17 mouse cellular contexts compared by ENCODE assay signal in genomic region chr13:80936426-80936825, GRCm38 (mm10). TPM values are rescaled to one million over a fixed set of nuclear protein-coding genes. Genes with fewer than 3 reads are reported as not detected.
A peak's percentile ranks its signal among the peaks of the same experiment; 100 is the strongest.
DNase-seq lines count a peak whose midpoint lies in the region; ATAC-seq and TF ChIP-seq lines count a peak whose summit lies in the region.
"Had no signal": no experiment of that assay in that cellular context is flagged by ENCODE, and none has a peak within 500 bp of the region (broad histone marks: within the 10 kb centered on the region; RNA-seq: fewer than 3 reads in every experiment).

No protein-coding gene starts in this region.

- POLR2A ChIA-PET in Patski (lab: Charles Lee), result interaction anchor here (1.6 kb wide), 1 partner anchor 19 kb away, joined by 5 read pairs; no protein-coding TSS in a partner anchor

- H3K9ac ChIP-seq in hindbrain, embryonic 13.5 days, result no peak overlapping the region
- H3K9ac ChIP-seq: embryonic facial prominence, embryonic 15.5 days; forebrain, embryonic 13.5 days; hindbrain, embryonic 14.5 days; liver, embryonic 13.5 days had no signal

- H3K27me3 ChIP-seq in Patski, result no peaks in the 10 kb centered on the region
- no peaks in the 10 kb centered on the region for H3K27me3 ChIP-seq in hindbrain, embryonic 13.5 days
- H3K27me3 ChIP-seq: embryonic facial prominence, embryonic 15.5 days; forebrain, embryonic 13.5 days; liver, embryonic 13.5 days had no signal

- H3K9me3 ChIP-seq in hindbrain, embryonic 13.5 days, result no peaks in the 10 kb centered on the region
- H3K9me3 ChIP-seq: embryonic facial prominence, embryonic 15.5 days; forebrain, embryonic 13.5 days; liver, embryonic 13.5 days had no signal

- H3K27ac ChIP-seq in embryonic fibroblast, embryonic 13.5 days (ENCODE audit: insufficient read depth, low read length), result peak overlapping the region; percentile 53; the same call in 1 of the 2 replicates
- no peak overlapping the region for H3K27ac ChIP-seq in hindbrain, embryonic 13.5 days
- H3K27ac ChIP-seq: embryonic facial prominence, embryonic 15.5 days; forebrain, embryonic 13.5 days; hindbrain, embryonic 14.5 days; liver, embryonic 13.5 days had no signal

- CTCF ChIA-PET in Patski (lab: Charles Lee), result interaction anchor here (1.2 kb wide), 1 partner anchor 54 kb away, joined by 3 read pairs; no protein-coding TSS in a partner anchor

- DNase-seq in heart, adult 11 months, result peak; percentile 91
- DNase-seq in heart, postnatal 10 days, result no peak
- peak; percentile 47 for DNase-seq in 3134 (ENCODE audit: extremely low read depth, insufficient read length, low spot score)
- DNase-seq in Patski (ENCODE audit: low read depth, low spot score), result peak; percentile 50
- no peak for DNase-seq in c-Kit-positive CD71-positive TER-119-positive erythroid progenitor cells, embryonic 14.5 days (ENCODE audit: low spot score)
- DNase-seq in lung, postnatal 14 days, result no peak
- DNase-seq: cerebellum, adult 11-12 months; kidney, postnatal 14 days; liver, embryonic 13.5 days; lung, postnatal 10 days; midbrain, embryonic 14.5 days had no signal

- intact Hi-C loops in heart, postnatal 10 days (cut with DNase I), result no loop called here

- no peak for TF ChIP-seq POLR2A in embryonic fibroblast, embryonic 13.5 days (IDR thresholded peaks at IDR 0.05; ENCODE audit: low read depth, low read length)

- 90% methylated on average over 2 of the region's 2 CpGs for WGBS in hindbrain, embryonic 13.5 days

- H3K4me2 ChIP-seq in hindbrain, embryonic 13.5 days, result no peak overlapping the region
- H3K4me2 ChIP-seq: embryonic facial prominence, embryonic 15.5 days; forebrain, embryonic 13.5 days; hindbrain, embryonic 14.5 days; liver, embryonic 13.5 days had no signal

- no peak overlapping the region for H3K4me3 ChIP-seq in embryonic fibroblast, embryonic 13.5 days (ENCODE audit: insufficient read depth, low read length)
- H3K4me3 ChIP-seq in hindbrain, embryonic 13.5 days, result no peak overlapping the region
- H3K4me3 ChIP-seq: embryonic facial prominence, embryonic 15.5 days; forebrain, embryonic 13.5 days; liver, embryonic 13.5 days had no signal

- no peaks in the 10 kb centered on the region for H3K36me3 ChIP-seq in hindbrain, embryonic 13.5 days
- H3K36me3 ChIP-seq: embryonic facial prominence, embryonic 15.5 days; liver, embryonic 13.5 days had no signal

- no peak for TF ChIP-seq CTCF in Patski (IDR thresholded peaks at IDR 0.05)
- TF ChIP-seq CTCF in embryonic fibroblast, embryonic 13.5 days (IDR thresholded peaks at IDR 0.05; ENCODE audit: borderline replicate concordance, insufficient read depth, low read length), result no peak

- H3K4me1 ChIP-seq in embryonic fibroblast, embryonic 13.5 days (ENCODE audit: control insufficient read depth, insufficient read depth, low read length), result peaks cover 3% of the 10 kb centered on the region
- H3K4me1 ChIP-seq in hindbrain, embryonic 13.5 days (replicated peaks), result no peaks in the 10 kb centered on the region
- H3K4me1 ChIP-seq: embryonic facial prominence, embryonic 15.5 days; forebrain, embryonic 13.5 days; liver, embryonic 13.5 days had no signal

- in situ Hi-C loops in Patski (cut with MboI; ENCODE audit: low pct_unique_long_range_greater_than_20kb), result no loop called here

- ATAC-seq in Patski, result peak; percentile 41
- no peak for ATAC-seq in hindbrain, embryonic 13.5 days (ENCODE audit: low FRiP score)
- ATAC-seq: forebrain, embryonic 13.5 days; intestine, postnatal 0 days had no signal

RNA-seq across cellular contexts. Expression of gene Arrdc3, which starts 53.2 kb away (rescaled TPM):
- 10 to 100 TPM; 44.7 to 51.3 TPM for total RNA-seq in heart, postnatal 10 days (2021)
- 31.2 TPM for polyA plus RNA-seq in Patski (2021)
- 25.8 and 37.9 TPM in 2 replicates for polyA plus RNA-seq in embryonic fibroblast, embryonic 13.5 days (2011; ENCODE audit: insufficient read length, low read depth, missing spikeins)
- polyA plus RNA-seq in hindbrain, embryonic 13.5 days (2015; fragmentation: Nextera tagmentation; extraction: Ambion mirVana), result 49.3 and 49.9 TPM in 2 replicates

Comparison
In these comparisons a context has a peak if more than half of its experiments do, and no peak if none do; other contexts are left out.
1. DNase-seq: peak in heart, adult 11 months (single experiment), 3134 (single experiment) and Patski (single experiment); none in heart, postnatal 10 days (0 of 2), c-Kit-positive CD71-positive TER-119-positive erythroid progenitor cells, embryonic 14.5 days (single experiment) and lung, postnatal 14 days (single experiment).